Mouse (Mus musculus): Measurements from ENCODE around the gene Map1lc3b. TPM values are rescaled to one million over a fixed set of nuclear protein-coding genes. Genes with fewer than 3 reads are reported as not detected.

Map1lc3b gene
- polyA plus RNA-seq, 1 experiment from 2014 or later, result 205 TPM

DNA sequence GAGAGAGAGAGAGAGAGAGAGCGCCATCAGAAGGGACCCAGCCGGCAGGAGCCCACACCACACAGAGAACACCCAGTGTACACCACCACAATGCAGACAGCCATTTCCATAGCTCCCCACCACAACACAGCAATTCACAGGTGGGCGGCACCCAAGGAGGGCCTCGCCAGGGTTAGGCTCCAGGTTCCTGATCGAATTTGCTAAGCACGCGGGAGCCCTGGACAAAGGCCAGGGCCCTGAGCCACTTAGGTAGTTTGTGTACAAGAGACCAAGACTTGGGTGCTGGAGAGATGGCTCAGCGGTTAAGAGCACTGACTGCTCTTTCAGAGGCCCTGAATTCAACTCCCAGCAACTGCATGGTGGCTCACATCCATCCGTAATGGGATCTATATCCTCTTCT lies 37.7 kb upstream of the Map1lc3b start:
- Histone ChIP-seq H3K4me3 (ENCODE audit: low read length) (no peak overlapping the region), H3K9ac (ENCODE audit: low read depth, low read length) (no peak overlapping the region), H3K27ac (ENCODE audit: low read depth, low read length) (no peak overlapping the region), H3K27me3 (ENCODE audit: control insufficient read depth, insufficient read depth, low read length) (no peaks in the 10 kb centered on the region), H3K4me1 (ENCODE audit: control insufficient read depth, insufficient read depth, low read length) (no peaks in the 10 kb centered on the region), H3K4me2 (replicated peaks; ENCODE audit: low read depth, low read length) (no peak overlapping the region), H3K36me3 (ENCODE audit: control insufficient read depth, insufficient read depth, low read length) (peaks cover 40% of the 10 kb centered on the region), H3K9me3 (ENCODE audit: control insufficient read depth, low read length) (no peaks in the 10 kb centered on the region)
- no peak for ATAC-seq (ENCODE audit: low FRiP score, low TSS enrichment)
- 91% methylated on average over 7 of the region's 9 CpGs for WGBS

DNA sequence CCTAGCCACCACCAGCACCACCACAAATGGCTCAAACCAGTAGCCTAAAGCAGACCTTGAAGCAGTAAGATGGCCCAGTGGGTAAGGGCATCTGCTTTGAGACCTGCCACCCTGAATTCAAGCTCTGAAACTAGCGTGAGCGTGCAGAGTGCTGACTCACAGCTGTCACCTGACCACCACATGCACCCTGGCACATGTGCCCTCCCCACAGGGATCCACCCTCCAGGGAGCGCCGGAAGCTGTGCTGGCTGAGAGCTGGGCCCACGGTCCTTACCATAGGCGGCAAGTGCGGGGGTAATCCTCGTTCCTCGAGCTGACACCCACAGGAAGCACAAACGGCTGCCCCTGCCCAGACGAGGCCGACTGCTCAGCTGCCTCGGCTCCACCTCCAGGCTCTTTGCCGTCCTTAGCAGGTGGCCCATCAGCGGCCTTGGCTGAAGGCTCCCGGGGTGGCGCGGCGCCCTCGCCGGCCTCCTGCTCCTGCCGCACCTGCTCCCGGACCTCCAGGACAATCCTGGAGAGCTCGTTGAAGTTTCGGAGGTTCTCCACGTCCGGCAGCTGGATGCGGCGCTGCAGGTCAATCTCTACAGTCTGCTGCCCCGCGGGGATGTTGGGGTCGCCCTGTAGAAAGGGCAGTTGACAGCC lies 36.2 kb upstream of the Map1lc3b start:
- H3K36me3 ChIP-seq (ENCODE audit: control insufficient read depth, insufficient read depth, low read length), result peaks cover 44% of the 10 kb centered on the region
- H3K27me3 ChIP-seq (ENCODE audit: control insufficient read depth, insufficient read depth, low read length), result no peaks in the 10 kb centered on the region
- no peak overlapping the region for H3K4me2 ChIP-seq (replicated peaks; ENCODE audit: low read depth, low read length)
- ATAC-seq (ENCODE audit: low FRiP score, low TSS enrichment), result no peak
- 94% methylated on average over 32 of the region's 32 CpGs for WGBS
- no peak overlapping the region for H3K9ac ChIP-seq (ENCODE audit: low read depth, low read length)
- H3K4me3 ChIP-seq (ENCODE audit: low read length), result no peak overlapping the region
- H3K27ac ChIP-seq (ENCODE audit: low read depth, low read length), result no peak overlapping the region
- H3K4me1 ChIP-seq (ENCODE audit: control insufficient read depth, insufficient read depth, low read length), result no peaks in the 10 kb centered on the region
- H3K9me3 ChIP-seq (ENCODE audit: control insufficient read depth, low read length), result no peaks in the 10 kb centered on the region

DNA sequence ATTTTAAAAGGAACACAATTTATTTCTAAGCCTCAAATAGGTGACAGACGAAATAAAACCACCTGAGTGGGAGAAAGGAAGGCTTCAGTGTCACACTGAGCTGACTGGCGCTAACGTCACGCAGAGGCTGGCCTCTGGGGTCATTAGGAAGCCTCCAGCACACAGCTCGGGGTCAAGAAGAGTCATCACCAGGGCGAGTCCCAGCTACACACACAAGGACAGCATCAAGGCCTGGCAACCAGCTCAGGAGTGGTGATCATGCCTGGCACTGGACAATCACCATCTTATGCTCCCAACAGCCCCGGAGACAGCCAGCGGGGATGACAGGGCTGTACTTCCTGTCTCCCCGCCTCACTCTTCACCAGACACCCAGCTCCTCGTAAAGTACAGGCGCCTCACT lies 32.4 kb upstream of the Map1lc3b start:
- H3K36me3 ChIP-seq (ENCODE audit: control insufficient read depth, insufficient read depth, low read length), result peaks cover 38% of the 10 kb centered on the region
- no peak overlapping the region for H3K4me2 ChIP-seq (replicated peaks; ENCODE audit: low read depth, low read length)
- H3K4me3 ChIP-seq (ENCODE audit: low read length), result no peak overlapping the region
- no peak for ATAC-seq (ENCODE audit: low FRiP score, low TSS enrichment)
- 83% methylated on average over 11 of the region's 11 CpGs for WGBS
- no peaks in the 10 kb centered on the region for H3K27me3 ChIP-seq (ENCODE audit: control insufficient read depth, insufficient read depth, low read length)
- no peaks in the 10 kb centered on the region for H3K9me3 ChIP-seq (ENCODE audit: control insufficient read depth, low read length)
- H3K4me1 ChIP-seq (ENCODE audit: control insufficient read depth, insufficient read depth, low read length), result no peaks in the 10 kb centered on the region
- no peak overlapping the region for H3K9ac ChIP-seq (ENCODE audit: low read depth, low read length)
- no peak overlapping the region for H3K27ac ChIP-seq (ENCODE audit: low read depth, low read length)

DNA sequence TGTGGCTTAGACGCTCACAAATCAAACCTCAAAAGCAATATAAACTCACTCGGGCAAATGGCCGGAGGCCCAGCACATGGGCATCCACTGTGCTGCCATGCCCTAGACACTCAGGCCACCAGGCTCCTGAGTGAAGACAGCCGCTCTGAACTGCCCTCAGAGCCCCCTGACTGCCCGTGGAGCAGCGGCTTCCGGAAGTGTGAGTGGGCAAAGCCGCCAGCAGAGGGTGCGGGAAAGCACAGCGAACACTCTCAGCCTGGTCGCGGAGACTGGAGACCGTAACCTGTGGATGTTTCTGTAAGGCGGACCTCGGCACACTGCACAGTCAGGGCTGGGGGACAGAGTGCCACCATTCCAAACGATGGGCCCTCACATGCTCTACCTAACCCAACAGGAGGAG lies 31.6 kb upstream of the Map1lc3b start:
- no peak overlapping the region for H3K4me3 ChIP-seq (ENCODE audit: low read length)
- H3K27ac ChIP-seq (ENCODE audit: low read depth, low read length), result no peak overlapping the region
- no peak overlapping the region for H3K4me2 ChIP-seq (replicated peaks; ENCODE audit: low read depth, low read length)
- no peaks in the 10 kb centered on the region for H3K27me3 ChIP-seq (ENCODE audit: control insufficient read depth, insufficient read depth, low read length)
- no peak for ATAC-seq (ENCODE audit: low FRiP score, low TSS enrichment)
- no peaks in the 10 kb centered on the region for H3K4me1 ChIP-seq (ENCODE audit: control insufficient read depth, insufficient read depth, low read length)
- WGBS, result 82% methylated on average over 16 of the region's 16 CpGs
- peaks cover 30% of the 10 kb centered on the region for H3K36me3 ChIP-seq (ENCODE audit: control insufficient read depth, insufficient read depth, low read length)
- no peak overlapping the region for H3K9ac ChIP-seq (ENCODE audit: low read depth, low read length)
- H3K9me3 ChIP-seq (ENCODE audit: control insufficient read depth, low read length), result no peaks in the 10 kb centered on the region

DNA sequence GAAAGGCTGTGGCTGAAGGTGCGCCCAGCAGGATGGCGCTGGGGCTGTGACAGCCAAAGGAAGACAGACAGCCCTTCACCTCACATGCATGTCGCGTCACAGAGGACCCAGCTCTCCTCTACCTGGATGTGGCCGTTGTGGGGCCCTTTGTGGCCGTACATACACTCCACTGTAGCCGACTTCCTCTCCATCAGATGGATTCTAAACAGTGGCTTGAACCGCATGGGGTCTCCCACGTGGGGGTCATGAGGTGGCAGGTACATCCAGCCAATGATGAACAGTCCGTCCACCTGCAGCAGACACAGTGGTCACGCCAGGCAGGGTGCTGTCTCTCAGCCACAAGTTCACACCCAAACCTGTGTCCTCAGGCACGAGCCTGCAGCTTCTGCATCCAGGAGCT lies 30.4 kb upstream of the Map1lc3b start:
- no peak overlapping the region for H3K4me2 ChIP-seq (replicated peaks; ENCODE audit: low read depth, low read length)
- peaks cover 18% of the 10 kb centered on the region for H3K36me3 ChIP-seq (ENCODE audit: control insufficient read depth, insufficient read depth, low read length)
- H3K9me3 ChIP-seq (ENCODE audit: control insufficient read depth, low read length), result no peaks in the 10 kb centered on the region
- H3K27me3 ChIP-seq (ENCODE audit: control insufficient read depth, insufficient read depth, low read length), result no peaks in the 10 kb centered on the region
- H3K27ac ChIP-seq (ENCODE audit: low read depth, low read length), result no peak overlapping the region
- 85% methylated on average over 12 of the region's 12 CpGs for WGBS
- no peak overlapping the region for H3K4me3 ChIP-seq (ENCODE audit: low read length)
- H3K9ac ChIP-seq (ENCODE audit: low read depth, low read length), result no peak overlapping the region
- no peak for ATAC-seq (ENCODE audit: low FRiP score, low TSS enrichment)
- no peaks in the 10 kb centered on the region for H3K4me1 ChIP-seq (ENCODE audit: control insufficient read depth, insufficient read depth, low read length)

DNA sequence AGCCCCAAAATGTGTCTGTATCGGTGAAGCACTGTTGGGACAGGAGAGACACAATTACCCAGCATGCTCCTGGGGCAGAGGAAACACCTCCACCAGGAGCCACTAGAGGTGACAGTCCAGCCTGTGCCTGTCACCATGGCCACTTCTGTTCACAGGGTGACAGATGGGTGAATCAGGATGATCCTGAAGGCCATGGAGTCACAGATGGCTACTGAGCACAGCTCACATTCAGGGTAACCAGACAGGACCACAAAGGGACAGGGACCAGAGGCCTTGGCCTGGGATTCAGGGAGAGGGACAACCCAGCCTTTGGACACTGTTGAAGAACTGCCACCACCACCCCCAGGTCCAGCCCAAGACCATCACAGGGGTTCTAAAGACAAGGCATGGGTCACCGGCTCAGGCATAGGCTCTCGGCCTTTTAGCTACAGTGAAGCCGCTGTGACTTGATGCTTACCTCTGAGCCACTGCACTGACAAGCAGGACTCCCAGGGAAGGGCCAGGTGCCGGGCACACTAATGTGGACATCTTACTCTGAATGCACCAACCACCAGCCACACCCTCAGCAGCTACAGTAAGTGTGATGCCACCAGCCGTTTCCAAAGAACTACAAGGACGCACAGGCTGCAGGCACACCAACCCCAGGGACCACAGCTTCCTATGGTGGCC lies 29.6 kb upstream of the Map1lc3b start:
- Histone ChIP-seq H3K4me3 (ENCODE audit: low read length) (no peak overlapping the region), H3K4me1 (ENCODE audit: control insufficient read depth, insufficient read depth, low read length) (no peaks in the 10 kb centered on the region), H3K36me3 (ENCODE audit: control insufficient read depth, insufficient read depth, low read length) (peaks cover 13% of the 10 kb centered on the region; the same call in 1 of the 2 replicates), H3K9me3 (ENCODE audit: control insufficient read depth, low read length) (no peaks in the 10 kb centered on the region), H3K27me3 (ENCODE audit: control insufficient read depth, insufficient read depth, low read length) (no peaks in the 10 kb centered on the region), H3K27ac (ENCODE audit: low read depth, low read length) (no peak overlapping the region), H3K9ac (ENCODE audit: low read depth, low read length) (no peak overlapping the region), H3K4me2 (replicated peaks; ENCODE audit: low read depth, low read length) (no peak overlapping the region)
- WGBS, result 93% methylated on average over 7 of the region's 7 CpGs
- ATAC-seq (ENCODE audit: low FRiP score, low TSS enrichment), result no peak

DNA sequence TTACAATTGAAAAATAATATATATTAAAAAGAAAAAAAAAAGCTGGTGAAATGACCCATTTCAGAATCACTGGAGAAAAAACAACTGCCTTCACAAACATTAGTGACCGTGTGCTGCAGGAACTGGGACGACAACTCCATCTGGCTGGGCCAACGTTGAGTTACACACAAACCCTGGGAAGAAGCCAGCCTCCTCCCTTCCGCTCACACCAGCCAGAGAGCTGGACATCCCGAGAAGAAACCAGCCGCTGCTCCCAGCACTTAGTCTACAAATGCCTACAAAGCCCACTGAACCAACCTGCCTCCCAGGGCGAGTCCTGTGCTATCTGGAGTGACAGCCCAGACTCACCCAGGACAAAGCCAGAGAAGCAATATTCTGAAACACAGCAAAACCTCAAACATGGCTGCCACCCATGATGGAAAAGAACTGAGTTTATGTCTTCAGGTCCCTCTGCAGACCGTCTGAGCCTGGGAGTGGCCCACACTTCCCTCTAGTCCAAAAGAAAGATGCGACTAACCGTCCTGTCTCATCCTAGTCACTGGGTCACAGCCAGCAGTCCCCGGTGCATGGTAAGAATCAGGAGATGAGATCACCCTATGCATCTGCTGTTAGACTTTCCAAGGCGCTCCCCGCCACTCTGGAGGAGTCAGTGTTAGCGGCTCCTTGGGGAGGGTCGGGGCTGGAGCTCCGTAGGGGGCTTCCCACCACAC lies 28.4 kb upstream of the Map1lc3b start:
- Histone ChIP-seq H3K4me2 (replicated peaks; ENCODE audit: low read depth, low read length) (no peak overlapping the region), H3K4me3 (ENCODE audit: low read length) (no peak overlapping the region), H3K36me3 (ENCODE audit: control insufficient read depth, insufficient read depth, low read length) (peaks cover 13% of the 10 kb centered on the region; the same call in 1 of the 2 replicates), H3K27ac (ENCODE audit: low read depth, low read length) (no peak overlapping the region), H3K4me1 (ENCODE audit: control insufficient read depth, insufficient read depth, low read length) (no peaks in the 10 kb centered on the region), H3K9ac (ENCODE audit: low read depth, low read length) (no peak overlapping the region), H3K9me3 (ENCODE audit: control insufficient read depth, low read length) (no peaks in the 10 kb centered on the region), H3K27me3 (ENCODE audit: control insufficient read depth, insufficient read depth, low read length) (no peaks in the 10 kb centered on the region)
- 83% methylated on average over 16 of the region's 16 CpGs for WGBS
- ATAC-seq (ENCODE audit: low FRiP score, low TSS enrichment), result no peak

DNA sequence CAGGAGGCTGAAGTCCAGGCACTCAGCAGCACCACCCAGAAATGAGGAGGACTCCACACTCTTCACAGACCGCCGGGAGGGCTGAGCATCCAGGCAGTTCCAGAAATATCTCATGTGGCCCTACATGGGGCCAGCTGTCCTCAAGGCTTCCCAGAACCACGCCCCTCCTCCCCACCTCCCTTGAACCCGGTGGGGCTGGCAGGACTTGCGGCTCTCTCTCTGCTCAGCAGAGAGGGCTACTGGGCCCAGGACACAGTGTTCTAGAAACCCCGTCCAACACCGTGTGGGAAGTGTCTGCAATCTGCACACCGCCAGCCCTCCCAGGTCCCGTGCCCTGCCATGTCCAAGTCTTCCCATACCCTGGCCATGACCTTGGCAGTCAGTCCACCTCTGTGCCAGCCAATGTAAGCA lies 27.2 kb upstream of the Map1lc3b start:
- Histone ChIP-seq H3K9me3 (ENCODE audit: control insufficient read depth, low read length) (no peaks in the 10 kb centered on the region), H3K4me3 (ENCODE audit: low read length) (no peak overlapping the region), H3K4me2 (replicated peaks; ENCODE audit: low read depth, low read length) (no peak overlapping the region), H3K4me1 (ENCODE audit: control insufficient read depth, insufficient read depth, low read length) (no peaks in the 10 kb centered on the region), H3K27ac (ENCODE audit: low read depth, low read length) (no peak overlapping the region), H3K9ac (ENCODE audit: low read depth, low read length) (no peak overlapping the region), H3K36me3 (ENCODE audit: control insufficient read depth, insufficient read depth, low read length) (peaks cover 13% of the 10 kb centered on the region; the same call in 1 of the 2 replicates), H3K27me3 (ENCODE audit: control insufficient read depth, insufficient read depth, low read length) (no peaks in the 10 kb centered on the region)
- WGBS, result 80% methylated on average over 9 of the region's 9 CpGs
- no peak for ATAC-seq (ENCODE audit: low FRiP score, low TSS enrichment)

DNA sequence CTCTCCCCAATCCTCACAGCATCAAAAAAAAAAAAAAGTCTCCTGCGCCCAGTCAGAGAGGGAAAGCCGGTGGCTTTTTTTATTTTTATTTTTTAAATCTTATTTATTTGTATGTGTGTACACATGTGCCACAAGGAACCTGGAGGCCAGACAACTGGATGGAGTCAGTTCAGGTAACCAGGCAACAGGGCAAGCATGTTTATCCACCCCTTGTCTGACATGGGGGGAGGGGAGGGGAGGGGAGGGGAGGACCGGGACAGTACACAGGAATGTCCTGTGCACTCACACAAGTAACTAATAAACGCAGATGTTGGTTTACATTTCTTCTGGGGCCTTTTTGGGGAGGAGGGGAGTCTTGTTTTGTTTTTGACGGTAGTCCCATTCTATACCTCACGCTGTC lies 26.5 kb upstream of the Map1lc3b start:
- no peak overlapping the region for H3K4me3 ChIP-seq (ENCODE audit: low read length)
- no peak overlapping the region for H3K27ac ChIP-seq (ENCODE audit: low read depth, low read length)
- no peaks in the 10 kb centered on the region for H3K9me3 ChIP-seq (ENCODE audit: control insufficient read depth, low read length)
- H3K4me1 ChIP-seq (ENCODE audit: control insufficient read depth, insufficient read depth, low read length), result 0 out of 2 replicates have a peak, but pooled peaks cover 4% of the 10 kb centered on the region
- H3K36me3 ChIP-seq (ENCODE audit: control insufficient read depth, insufficient read depth, low read length), result peaks cover 9% of the 10 kb centered on the region; the same call in 1 of the 2 replicates
- WGBS, result 76% methylated on average over 6 of the region's 6 CpGs
- no peak overlapping the region for H3K9ac ChIP-seq (ENCODE audit: low read depth, low read length)
- no peaks in the 10 kb centered on the region for H3K27me3 ChIP-seq (ENCODE audit: control insufficient read depth, insufficient read depth, low read length)
- no peak for ATAC-seq (ENCODE audit: low FRiP score, low TSS enrichment)
- H3K4me2 ChIP-seq (replicated peaks; ENCODE audit: low read depth, low read length), result no peak overlapping the region

Measured in kidney, embryonic 14.5 days (tissue).